Mouse (Mus musculus) erythroblast, embryonic 14.5 days (primary cell): ENCODE results near the gene Bud13.

Source experiments
- GATA1 ChIP-seq: IDR thresholded peaks from 2 replicates; pipeline ENCODE4 v1.6.1; 2012; ENCODE audit warnings: low read length, inconsistent platforms, mixed read lengths
- TAL1 ChIP-seq: IDR thresholded peaks from 3 replicates; pipeline ENCODE4 v1.6.1; 2012; ENCODE audit warnings: low read length, inconsistent platforms, mixed read lengths

DNA sequence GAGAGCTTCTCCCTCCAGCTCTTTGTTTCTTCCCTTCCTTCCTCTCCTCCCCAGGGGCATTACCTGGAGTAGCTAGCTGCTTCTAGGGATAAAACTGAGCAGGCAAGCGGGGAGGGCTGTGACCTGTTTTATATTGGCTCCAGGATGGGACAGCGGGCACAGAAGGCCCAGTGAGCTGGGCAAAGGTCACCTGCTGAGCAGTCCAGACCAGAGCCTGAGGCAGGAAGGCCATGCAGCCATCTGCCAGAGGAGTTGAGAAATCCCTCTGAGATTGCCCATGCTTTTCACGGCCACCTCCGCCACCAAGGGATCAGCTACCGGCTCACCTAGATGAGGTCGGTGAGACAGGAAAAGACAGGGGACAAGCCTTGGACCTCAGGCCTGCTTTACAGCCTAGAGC, 47.6 kb upstream of the Bud13 start:
- TF ChIP-seq GATA1 (no peak), TAL1 (no peak)
